Mouse (Mus musculus) gastrocnemius, postnatal 36 days (tissue): ENCODE data around the gene Dmrta2. TPM values are rescaled to one million over a fixed set of nuclear protein-coding genes. Genes with fewer than 3 reads are reported as not detected.

Source experiments
- DNase-seq, 2 experiments: peaks; one replicate each; pipeline ENCODE4 v3.0.0; 2022
- intact Hi-C: fragments of 180-260 bp; cut with DNase I; formaldehyde crosslinking; loops from one replicate; pipeline ENCODE4 v1.15.1; 2025
- total RNA-seq, 2 experiments: library from RNA; stranded (reverse); gene quantifications; 2 replicates each; pipeline ENCODE4 v1.2.3; 2021

Gene Dmrta2
- total RNA-seq, 2 experiments from 2014 or later, result not detected

GRCm38 (mm10) chr4:109978858-109979340 lies 1.0 kb downstream of the Dmrta2 start:
- intact Hi-C loops, result no loop called here
- no peak for DNase-seq

- intact Hi-C loops, result no loop called here
- DNase-seq, result no peak
Measured at GRCm38 (mm10) chr4:109979461-109980320, 1.8 kb downstream of the Dmrta2 start.

- no peak for DNase-seq
- intact Hi-C loops, result no loop called here
Measured at GRCm38 (mm10) chr4:109980321-109981082, 2.6 kb downstream of the Dmrta2 start.

GRCm38 (mm10) chr4:109981083-109981870 lies 3.4 kb downstream of the Dmrta2 start:
- intact Hi-C loops, result no loop called here
- DNase-seq, result no peak

GRCm38 (mm10) chr4:109981871-109982680 lies 4.2 kb downstream of the Dmrta2 start:
- no peak for DNase-seq

GRCm38 (mm10) chr4:109982681-109983265 lies 4.9 kb downstream of the Dmrta2 start:
- no peak for DNase-seq
- intact Hi-C loops, result no loop called here

More at GRCm38 (mm10) chr4:109981871-109982680, 4.2 kb downstream of the Dmrta2 start:
- intact Hi-C loops, result no loop called here

- intact Hi-C loops, result no loop called here
- DNase-seq, result no peak
Measured at GRCm38 (mm10) chr4:109983281-109984001, 5.6 kb downstream of the Dmrta2 start.

- no peak for DNase-seq
- intact Hi-C loops, result no loop called here
Measured at GRCm38 (mm10) chr4:109984011-109984411, 6.2 kb downstream of the Dmrta2 start.

GRCm38 (mm10) chr4:109984496-109985423 lies 6.9 kb downstream of the Dmrta2 start:
- intact Hi-C loops, result no loop called here
- DNase-seq, result no peak

- intact Hi-C loops, result no loop called here
- no peak for DNase-seq
Measured at GRCm38 (mm10) chr4:109985424-109986172, 7.7 kb downstream of the Dmrta2 start.

GRCm38 (mm10) chr4:109986301-109986700 lies 8.4 kb downstream of the Dmrta2 start:
- intact Hi-C loops, result no loop called here
- DNase-seq, result no peak

GRCm38 (mm10) chr4:109986748-109987355 lies 9.0 kb downstream of the Dmrta2 start:
- intact Hi-C loops, result no loop called here
- no peak for DNase-seq

- intact Hi-C loops, result no loop called here
Measured at GRCm38 (mm10) chr4:109987560-109988362, 9.9 kb downstream of the Dmrta2 start.

GRCm38 (mm10) chr4:109988411-109988810 lies 10.6 kb downstream of the Dmrta2 start:
- intact Hi-C loops, result no loop called here
- DNase-seq, result no peak

More at GRCm38 (mm10) chr4:109987560-109988362, 9.9 kb downstream of the Dmrta2 start:
- DNase-seq, result no peak

- DNase-seq, result no peak
- intact Hi-C loops, result no loop called here
Measured at GRCm38 (mm10) chr4:109989213-109989612, 11.4 kb downstream of the Dmrta2 start.

- intact Hi-C loops, result no loop called here
- DNase-seq, result no peak
Measured at GRCm38 (mm10) chr4:110006044-110006443, 28.2 kb downstream of the Dmrta2 start.
